Mouse (Mus musculus): ENCODE measurements at regions not wholly inside any gene's neighbourhood (a gene's known extent, or its start where the extent isn't known, plus 50 kb on each side); places are given as distances from the start of the nearest gene placed in this dataset.

- Histone ChIP-seq H3K4me2 (replicated peaks; ENCODE audit: low read depth, low read length) (no peak overlapping the region), H3K9ac (replicated peaks; ENCODE audit: low read length) (no peak overlapping the region), H3K4me3 (ENCODE audit: low read length) (no peak overlapping the region), H3K36me3 (ENCODE audit: insufficient read depth, low read length) (no peaks in the 10 kb centered on the region), H3K4me1 (ENCODE audit: insufficient read depth, low read length) (no peaks in the 10 kb centered on the region), H3K27ac (ENCODE audit: low read length) (no peak overlapping the region), H3K9me3 (ENCODE audit: low read length) (no peaks in the 10 kb centered on the region), H3K27me3 (ENCODE audit: insufficient read depth, low read length) (no peaks in the 10 kb centered on the region)
- 88% methylated on average over 8 of the region's 8 CpGs for WGBS
- ATAC-seq (ENCODE audit: low FRiP score, low TSS enrichment), result no peak
These were observed 591.0 kb upstream of the Mef2c start for GRCm38 (mm10) chr13:82912859-82913258.

- no peak for ATAC-seq (ENCODE audit: low FRiP score, low TSS enrichment)
- no peak overlapping the region for H3K9ac ChIP-seq (replicated peaks; ENCODE audit: low read length)
- H3K27me3 ChIP-seq (ENCODE audit: insufficient read depth, low read length), result no peaks in the 10 kb centered on the region
- WGBS, result 86% methylated on average over 4 of the region's 4 CpGs
- H3K4me1 ChIP-seq (ENCODE audit: insufficient read depth, low read length), result no peaks in the 10 kb centered on the region
- H3K36me3 ChIP-seq (ENCODE audit: insufficient read depth, low read length), result no peaks in the 10 kb centered on the region
- no peak overlapping the region for H3K4me3 ChIP-seq (ENCODE audit: low read length)
- H3K4me2 ChIP-seq (replicated peaks; ENCODE audit: low read depth, low read length), result no peak overlapping the region
- no peak overlapping the region for H3K27ac ChIP-seq (ENCODE audit: low read length)
- H3K9me3 ChIP-seq (ENCODE audit: low read length), result no peaks in the 10 kb centered on the region
These were observed 588.6 kb upstream of the Mef2c start for GRCm38 (mm10) chr13:82915194-82915593.

GRCm38 (mm10) chr13:82930010-82930409, 573.8 kb upstream of the Mef2c start:
- H3K27me3 ChIP-seq (ENCODE audit: insufficient read depth, low read length), result no peaks in the 10 kb centered on the region
- no peak overlapping the region for H3K27ac ChIP-seq (ENCODE audit: low read length)
- no peak overlapping the region for H3K4me3 ChIP-seq (ENCODE audit: low read length)
- H3K9me3 ChIP-seq (ENCODE audit: low read length), result no peaks in the 10 kb centered on the region
- no peak overlapping the region for H3K9ac ChIP-seq (replicated peaks; ENCODE audit: low read length)
- H3K36me3 ChIP-seq (ENCODE audit: insufficient read depth, low read length), result no peaks in the 10 kb centered on the region
- no peaks in the 10 kb centered on the region for H3K4me1 ChIP-seq (ENCODE audit: insufficient read depth, low read length)
- ATAC-seq (ENCODE audit: low FRiP score, low TSS enrichment), result no peak
- no peak overlapping the region for H3K4me2 ChIP-seq (replicated peaks; ENCODE audit: low read depth, low read length)

- no peaks in the 10 kb centered on the region for H3K4me1 ChIP-seq (ENCODE audit: insufficient read depth, low read length)
- no peak overlapping the region for H3K9ac ChIP-seq (replicated peaks; ENCODE audit: low read length)
- ATAC-seq (ENCODE audit: low FRiP score, low TSS enrichment), result no peak
- H3K27ac ChIP-seq (ENCODE audit: low read length), result no peak overlapping the region
- H3K4me2 ChIP-seq (replicated peaks; ENCODE audit: low read depth, low read length), result no peak overlapping the region
- no peaks in the 10 kb centered on the region for H3K9me3 ChIP-seq (ENCODE audit: low read length)
- no peak overlapping the region for H3K4me3 ChIP-seq (ENCODE audit: low read length)
- WGBS, result 83% methylated on average over 3 of the region's 3 CpGs
- no peaks in the 10 kb centered on the region for H3K27me3 ChIP-seq (ENCODE audit: insufficient read depth, low read length)
- no peaks in the 10 kb centered on the region for H3K36me3 ChIP-seq (ENCODE audit: insufficient read depth, low read length)
These were observed 566.0 kb upstream of the Mef2c start for GRCm38 (mm10) chr13:82937856-82938255.

- 61% methylated on average over 11 of the region's 11 CpGs for WGBS
- ATAC-seq (ENCODE audit: low FRiP score, low TSS enrichment), result no peak
- Histone ChIP-seq H3K36me3 (ENCODE audit: insufficient read depth, low read length) (no peaks in the 10 kb centered on the region), H3K4me2 (replicated peaks; ENCODE audit: low read depth, low read length) (no peak overlapping the region), H3K9ac (replicated peaks; ENCODE audit: low read length) (no peak overlapping the region), H3K27me3 (ENCODE audit: insufficient read depth, low read length) (no peaks in the 10 kb centered on the region), H3K4me1 (ENCODE audit: insufficient read depth, low read length) (no peaks in the 10 kb centered on the region), H3K4me3 (ENCODE audit: low read length) (no peak overlapping the region), H3K27ac (ENCODE audit: low read length) (no peak overlapping the region), H3K9me3 (ENCODE audit: low read length) (no peaks in the 10 kb centered on the region)
These were observed 561.0 kb upstream of the Mef2c start for GRCm38 (mm10) chr13:82942691-82943341.

GRCm38 (mm10) chr13:82946931-82947330, 556.9 kb upstream of the Mef2c start:
- Histone ChIP-seq H3K27me3 (ENCODE audit: insufficient read depth, low read length) (no peaks in the 10 kb centered on the region), H3K36me3 (ENCODE audit: insufficient read depth, low read length) (no peaks in the 10 kb centered on the region), H3K4me3 (ENCODE audit: low read length) (no peak overlapping the region), H3K4me2 (replicated peaks; ENCODE audit: low read depth, low read length) (no peak overlapping the region), H3K4me1 (ENCODE audit: insufficient read depth, low read length) (no peaks in the 10 kb centered on the region), H3K9ac (replicated peaks; ENCODE audit: low read length) (no peak overlapping the region), H3K9me3 (ENCODE audit: low read length) (no peaks in the 10 kb centered on the region), H3K27ac (ENCODE audit: low read length) (no peak overlapping the region)
- WGBS, result 83% methylated on average over 5 of the region's 5 CpGs
- ATAC-seq (ENCODE audit: low FRiP score, low TSS enrichment), result no peak

GRCm38 (mm10) chr13:82949541-82949940, 554.3 kb upstream of the Mef2c start:
- WGBS, result 65% methylated on average over 6 of the region's 6 CpGs
- H3K36me3 ChIP-seq (ENCODE audit: insufficient read depth, low read length), result no peaks in the 10 kb centered on the region
- no peaks in the 10 kb centered on the region for H3K9me3 ChIP-seq (ENCODE audit: low read length)
- H3K4me1 ChIP-seq (ENCODE audit: insufficient read depth, low read length), result no peaks in the 10 kb centered on the region
- no peak overlapping the region for H3K9ac ChIP-seq (replicated peaks; ENCODE audit: low read length)
- H3K4me3 ChIP-seq (ENCODE audit: low read length), result no peak overlapping the region
- no peak for ATAC-seq (ENCODE audit: low FRiP score, low TSS enrichment)
- H3K4me2 ChIP-seq (replicated peaks; ENCODE audit: low read depth, low read length), result no peak overlapping the region
- H3K27me3 ChIP-seq (ENCODE audit: insufficient read depth, low read length), result no peaks in the 10 kb centered on the region
- no peak overlapping the region for H3K27ac ChIP-seq (ENCODE audit: low read length)

- no peak overlapping the region for H3K9ac ChIP-seq (replicated peaks; ENCODE audit: low read length)
- no peaks in the 10 kb centered on the region for H3K9me3 ChIP-seq (ENCODE audit: low read length)
- no peak for ATAC-seq (ENCODE audit: low FRiP score, low TSS enrichment)
- H3K27ac ChIP-seq (ENCODE audit: low read length), result no peak overlapping the region
- 68% methylated on average over 3 of the region's 3 CpGs for WGBS
- H3K4me3 ChIP-seq (ENCODE audit: low read length), result no peak overlapping the region
- no peaks in the 10 kb centered on the region for H3K36me3 ChIP-seq (ENCODE audit: insufficient read depth, low read length)
- no peak overlapping the region for H3K4me2 ChIP-seq (replicated peaks; ENCODE audit: low read depth, low read length)
- H3K4me1 ChIP-seq (ENCODE audit: insufficient read depth, low read length), result no peaks in the 10 kb centered on the region
- no peaks in the 10 kb centered on the region for H3K27me3 ChIP-seq (ENCODE audit: insufficient read depth, low read length)
These were observed 541.5 kb upstream of the Mef2c start for GRCm38 (mm10) chr13:82962333-82962732.

- 84% methylated on average over 9 of the region's 9 CpGs for WGBS
- H3K9me3 ChIP-seq (ENCODE audit: low read length), result no peaks in the 10 kb centered on the region
- no peak overlapping the region for H3K27ac ChIP-seq (ENCODE audit: low read length)
- no peak overlapping the region for H3K9ac ChIP-seq (replicated peaks; ENCODE audit: low read length)
- H3K4me2 ChIP-seq (replicated peaks; ENCODE audit: low read depth, low read length), result no peak overlapping the region
- no peak for ATAC-seq (ENCODE audit: low FRiP score, low TSS enrichment)
- H3K4me3 ChIP-seq (ENCODE audit: low read length), result no peak overlapping the region
- H3K27me3 ChIP-seq (ENCODE audit: insufficient read depth, low read length), result no peaks in the 10 kb centered on the region
- H3K36me3 ChIP-seq (ENCODE audit: insufficient read depth, low read length), result no peaks in the 10 kb centered on the region
- no peaks in the 10 kb centered on the region for H3K4me1 ChIP-seq (ENCODE audit: insufficient read depth, low read length)
These were observed 532.1 kb upstream of the Mef2c start for GRCm38 (mm10) chr13:82971722-82972121.

GRCm38 (mm10) chr13:82974210-82974811, 529.5 kb upstream of the Mef2c start:
- no peaks in the 10 kb centered on the region for H3K27me3 ChIP-seq (ENCODE audit: insufficient read depth, low read length)
- H3K36me3 ChIP-seq (ENCODE audit: insufficient read depth, low read length), result no peaks in the 10 kb centered on the region
- no peak overlapping the region for H3K27ac ChIP-seq (ENCODE audit: low read length)
- H3K4me2 ChIP-seq (replicated peaks; ENCODE audit: low read depth, low read length), result no peak overlapping the region
- 76% methylated on average over 1 of the region's 1 CpGs for WGBS
- no peak overlapping the region for H3K9ac ChIP-seq (replicated peaks; ENCODE audit: low read length)
- no peak for ATAC-seq (ENCODE audit: low FRiP score, low TSS enrichment)
- no peak overlapping the region for H3K4me3 ChIP-seq (ENCODE audit: low read length)
- no peaks in the 10 kb centered on the region for H3K4me1 ChIP-seq (ENCODE audit: insufficient read depth, low read length)
- no peaks in the 10 kb centered on the region for H3K9me3 ChIP-seq (ENCODE audit: low read length)

All from kidney, embryonic 16.5 days (tissue).